Mouse (Mus musculus): Measurements from ENCODE around the gene Tuba8.

DNA sequence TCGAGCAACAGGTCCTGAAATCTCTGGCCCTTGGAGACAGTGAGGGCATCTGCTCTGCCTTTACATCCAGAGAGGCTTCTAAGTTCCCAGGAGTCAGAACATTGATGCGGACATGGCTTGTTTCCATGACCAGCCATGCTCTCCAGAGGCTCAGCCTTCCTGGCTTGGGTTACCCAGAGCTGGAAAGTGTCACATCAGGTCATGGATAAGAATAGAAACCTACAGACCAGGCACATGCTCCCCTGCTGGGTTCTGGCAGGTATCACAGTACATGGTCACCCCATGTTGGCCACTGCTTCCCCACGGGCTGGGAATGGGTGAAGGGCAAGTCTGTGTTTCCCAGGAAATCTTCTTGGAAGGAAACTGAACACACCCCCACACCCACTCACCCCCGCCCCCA is 8.9 kb downstream of the Tuba8 start:
- TF ChIP-seq CTCF (IDR thresholded peaks at IDR 0.05; ENCODE audit: extremely low read depth, insufficient read depth, low read length) (no peak), POLR2A (IDR thresholded peaks at IDR 0.05; ENCODE audit: extremely low read depth, insufficient read depth, low read length) (no peak)

Data from cortical plate, adult 2 months (tissue).